Mouse (Mus musculus) midbrain, embryonic 13.5 days (tissue): Measurements from ENCODE around the gene 1700034J05Rik. TPM values are rescaled to one million over a fixed set of nuclear protein-coding genes. Genes with fewer than 3 reads are reported as not detected.

Experiments used
- polyA plus RNA-seq: library from polyadenylated mRNA; unstranded; fragments of >200 nt; fragmentation: Nextera tagmentation; extraction: Ambion mirVana; gene quantifications from 2 replicates; pipeline ENCODE4 v1.2.1, GENCODE M21; 2015

1700034J05Rik gene
- polyA plus RNA-seq, 1 experiment from 2014 or later: 0.15 TPM

Other genes starting within 250 kb of the 1700034J05Rik start
- 16.2 and 17.2 TPM in 2 replicates for gene Stk38l, start 229.4 kb downstream of the 1700034J05Rik start, polyA plus RNA-seq
- gene Arntl2, start 158.4 kb downstream of the 1700034J05Rik start, polyA plus RNA-seq: 1.8 and 2.6 TPM in 2 replicates
- gene Smco2, start 104.3 kb downstream of the 1700034J05Rik start, polyA plus RNA-seq: not detected in 2 replicates
- gene Ppfibp1, start 65.9 kb downstream of the 1700034J05Rik start, polyA plus RNA-seq: 14.2 and 15.3 TPM in 2 replicates
- 0.70 and 1.0 TPM in 2 replicates for gene Rep15, start 78.2 kb upstream of the 1700034J05Rik start, polyA plus RNA-seq
- gene Mrps35, start 88.3 kb upstream of the 1700034J05Rik start, polyA plus RNA-seq: 74.7 and 89.0 TPM in 2 replicates
- 0.52 and 0.53 TPM in 2 replicates for gene Mansc4, start 132.6 kb upstream of the 1700034J05Rik start, polyA plus RNA-seq
- 5.2 and 5.8 TPM in 2 replicates for gene Klhl42, start 137.0 kb upstream of the 1700034J05Rik start, polyA plus RNA-seq